ENCODE assay signal across 9 mouse cellular contexts in genomic region chr19:10341152-10341551, GRCm38 (mm10). TPM values are rescaled to one million over a fixed set of nuclear protein-coding genes. Genes with fewer than 3 reads are reported as not detected.
DNase-seq lines count a peak whose midpoint lies in the region; ATAC-seq and TF ChIP-seq lines count a peak whose summit lies in the region.
"Had no signal": no experiment of that assay in that cellular context is flagged by ENCODE, and none has a peak within 500 bp of the region (broad histone marks: within the 10 kb centered on the region; RNA-seq: fewer than 3 reads in every experiment).

No protein-coding gene starts in this region.

- no peak overlapping the region for H3K9ac ChIP-seq in kidney, embryonic 15.5 days
- no peak overlapping the region for H3K9ac ChIP-seq in heart, embryonic 14.5 days (ENCODE audit: low read length)
- H3K9ac ChIP-seq in neural tube, embryonic 11.5 days (ENCODE audit: low read length) = no peak overlapping the region
- H3K9ac ChIP-seq: embryonic facial prominence, embryonic 15.5 days had no signal

- H3K27ac ChIP-seq in kidney, embryonic 15.5 days = no peak overlapping the region
- no peak overlapping the region for H3K27ac ChIP-seq in cortical plate, adult 2 months (ENCODE audit: insufficient read depth, low read length)
- H3K27ac ChIP-seq in heart, embryonic 14.5 days (replicated peaks in 1 of 2; ENCODE audit: control insufficient read depth in 1 of 2, insufficient read depth in 1 of 2, low read depth in 2 of 2, low read length in 2 of 2) = peak overlapping the region; percentile 19 to 89; a peak in 3 of 4 replicates
- H3K27ac ChIP-seq in neural tube, embryonic 11.5 days (ENCODE audit: low read depth, low read length) = no peak overlapping the region
- H3K27ac ChIP-seq: embryonic facial prominence, embryonic 15.5 days had no signal

- TF ChIP-seq POLR2A in cortical plate, adult 2 months (IDR thresholded peaks at IDR 0.05; ENCODE audit: extremely low read depth, insufficient read depth, low read length) = no peak

- H3K36me3 ChIP-seq in kidney, embryonic 15.5 days = no peaks in the 10 kb centered on the region
- H3K36me3 ChIP-seq in heart, embryonic 14.5 days (ENCODE audit: control insufficient read depth, insufficient read depth, low read length) = no peaks in the 10 kb centered on the region
- no peaks in the 10 kb centered on the region; the same call in 1 of the 2 replicates for H3K36me3 ChIP-seq in neural tube, embryonic 11.5 days (ENCODE audit: control insufficient read depth, insufficient read depth, low read length)
- H3K36me3 ChIP-seq: embryonic facial prominence, embryonic 15.5 days had no signal

- WGBS in kidney, embryonic 15.5 days = 21% methylated on average over 11 of the region's 11 CpGs
- WGBS in heart, embryonic 14.5 days = 17% methylated on average over 11 of the region's 11 CpGs
- WGBS in neural tube, embryonic 11.5 days = 18% methylated on average over 11 of the region's 11 CpGs

- H3K9me3 ChIP-seq in kidney, embryonic 15.5 days (replicated peaks) = no peaks in the 10 kb centered on the region
- H3K9me3 ChIP-seq in heart, embryonic 14.5 days (ENCODE audit: control insufficient read depth, low read length) = no peaks in the 10 kb centered on the region
- H3K9me3 ChIP-seq in neural tube, embryonic 11.5 days (ENCODE audit: control insufficient read depth, low read length) = no peaks in the 10 kb centered on the region
- H3K9me3 ChIP-seq: embryonic facial prominence, embryonic 15.5 days had no signal

- H3K27me3 ChIP-seq in kidney, embryonic 15.5 days = peaks cover 35% of the 10 kb centered on the region
- H3K27me3 ChIP-seq in heart, embryonic 14.5 days (ENCODE audit: control insufficient read depth, insufficient read depth, low read length) = peaks cover 30% of the 10 kb centered on the region
- no peaks in the 10 kb centered on the region for H3K27me3 ChIP-seq in neural tube, embryonic 11.5 days (ENCODE audit: control insufficient read depth, insufficient read depth, low read length)

- H3K4me1 ChIP-seq in kidney, embryonic 15.5 days = peaks cover 12% of the 10 kb centered on the region
- H3K4me1 ChIP-seq in cortical plate, adult 2 months (ENCODE audit: control insufficient read depth, insufficient read depth, low read length) = peaks cover 5% of the 10 kb centered on the region; the same call in 1 of the 2 replicates
- H3K4me1 ChIP-seq in heart, embryonic 14.5 days (ENCODE audit: control insufficient read depth in 2 of 2, insufficient read depth in 2 of 2, low read length in 2 of 2) = peaks cover 13 to 18% of the 10 kb centered on the region in 2 experiments
- no peaks in the 10 kb centered on the region for H3K4me1 ChIP-seq in neural tube, embryonic 11.5 days (ENCODE audit: control insufficient read depth, insufficient read depth, low read length)

- intact Hi-C loops in left cerebral cortex, postnatal 36 days (cut with DNase I) = loop anchor here (2.0 kb wide), 1 partner anchor 48 kb away; the partner anchor contains the start of gene Syt7

- peak; percentile 81 for TF ChIP-seq CTCF in cortical plate, adult 2 months (IDR thresholded peaks at IDR 0.05; ENCODE audit: extremely low read depth, insufficient read depth, low read length)

- no peak overlapping the region for H3K4me3 ChIP-seq in kidney, embryonic 15.5 days (replicated peaks)
- no peak overlapping the region for H3K4me3 ChIP-seq in cortical plate, adult 2 months (ENCODE audit: insufficient read depth, low read length)
- no peak overlapping the region for H3K4me3 ChIP-seq in heart, embryonic 14.5 days (ENCODE audit: control insufficient read depth in 1 of 2, insufficient read depth in 1 of 2, low read depth in 1 of 2, low read length in 2 of 2)
- H3K4me3 ChIP-seq in neural tube, embryonic 11.5 days (ENCODE audit: low read depth, low read length) = no peak overlapping the region
- H3K4me3 ChIP-seq: embryonic facial prominence, embryonic 15.5 days had no signal

- DNase-seq in kidney, adult 9 months = peak; percentile 23
- peak; percentile 67 for DNase-seq in R1 (ENCODE audit: low read depth, low spot score)
- DNase-seq in left cerebral cortex, postnatal 36 days (ENCODE audit: low spot score in 2 of 2) = peak; percentile 47 to 59
- DNase-seq in neural tube, embryonic 11.5 days (ENCODE audit: low spot score) = peak; percentile 81

- no peak for ATAC-seq in kidney, embryonic 15.5 days (replicated peaks; ENCODE audit: low FRiP score)
- no peak for ATAC-seq in heart, embryonic 14.5 days (ENCODE audit: insufficient number of reproducible peaks, insufficient read depth, low FRiP score, low read depth)
- peak; percentile 42; the same call in 1 of the 2 replicates for ATAC-seq in neural tube, embryonic 11.5 days (ENCODE audit: insufficient read depth, low FRiP score, low TSS enrichment)
- ATAC-seq in granulocyte monocyte progenitor cell, adult 5-6 weeks (replicated peaks; ENCODE audit: poor library complexity, severe bottlenecking) = no peak; the same call in 1 of the 2 replicates

- H3K4me2 ChIP-seq in kidney, embryonic 15.5 days = no peak overlapping the region
- no peak overlapping the region for H3K4me2 ChIP-seq in heart, embryonic 14.5 days (ENCODE audit: low read length)
- no peak overlapping the region for H3K4me2 ChIP-seq in neural tube, embryonic 11.5 days (ENCODE audit: low read depth)
- H3K4me2 ChIP-seq: embryonic facial prominence, embryonic 15.5 days had no signal

RNA-seq across cellular contexts. Expression of gene Dagla, which starts 36.5 kb away (rescaled TPM):
- polyA plus RNA-seq in kidney, embryonic 15.5 days (2015; fragmentation: Nextera tagmentation; extraction: Ambion mirVana) = 3.1 and 3.7 TPM in 2 replicates
- polyA plus RNA-seq in cortical plate, adult 2 months (2012; rRNA removed) = 69.9 and 75.1 TPM in 2 replicates
- polyA plus RNA-seq in heart, embryonic 14.5 days (2014; fragmentation: Nextera tagmentation; extraction: Ambion mirVana) = 0.65 and 0.82 TPM in 2 replicates
- total RNA-seq in left cerebral cortex, postnatal 36 days (2021) = 10 to 100 TPM; 92.4 to 94.3 TPM
- polyA plus RNA-seq in neural tube, embryonic 11.5 days (2014; fragmentation: Nextera tagmentation; extraction: Ambion mirVana) = 3.2 and 3.4 TPM in 2 replicates
- total RNA-seq in granulocyte monocyte progenitor cell, adult 5-6 weeks (2014; fragmentation: Nextera tagmentation) = 0.26 TPM in 1 of 2 replicates, not detected in the other
- total RNA-seq in granulocyte monocyte progenitor cell, adult 5-6 weeks (2017) = not detected in 2 replicates

RNA-seq across cellular contexts. Expression of gene Syt7, which starts 47.7 kb away (rescaled TPM):
- 1.5 and 2.3 TPM in 2 replicates for polyA plus RNA-seq in kidney, embryonic 15.5 days (2015; fragmentation: Nextera tagmentation; extraction: Ambion mirVana)
- polyA plus RNA-seq in cortical plate, adult 2 months (2012; rRNA removed) = 213 and 252 TPM in 2 replicates
- 0.67 and 0.92 TPM in 2 replicates for polyA plus RNA-seq in heart, embryonic 14.5 days (2014; fragmentation: Nextera tagmentation; extraction: Ambion mirVana)
- total RNA-seq in left cerebral cortex, postnatal 36 days (2021) = 100 to 1,000 TPM; 331 to 365 TPM
- polyA plus RNA-seq in neural tube, embryonic 11.5 days (2014; fragmentation: Nextera tagmentation; extraction: Ambion mirVana) = 3.7 and 4.7 TPM in 2 replicates
- not detected in 2 replicates for total RNA-seq in granulocyte monocyte progenitor cell, adult 5-6 weeks (2014; fragmentation: Nextera tagmentation)
- not detected in 2 replicates for total RNA-seq in granulocyte monocyte progenitor cell, adult 5-6 weeks (2017)

Comparison
In these comparisons a context has a peak if more than half of its experiments do, and no peak if none do; other contexts are left out.
1. DNase-seq: peak in every context shown above with its lines; median percentile 81 in neural tube, embryonic 11.5 days; 67 in R1; 53 in left cerebral cortex, postnatal 36 days; 23 in kidney, adult 9 months.
2. H3K27ac ChIP-seq: peak in heart, embryonic 14.5 days (2 of 2); none in kidney, embryonic 15.5 days (single experiment), cortical plate, adult 2 months (single experiment) and neural tube, embryonic 11.5 days (single experiment).
3. RNA of gene Dagla, which starts 36.5 kb away (polyA plus RNA-seq): 69.9 to 75.1 TPM in cortical plate, adult 2 months; 3.1 to 3.7 TPM in kidney, embryonic 15.5 days, 3.2 to 3.4 TPM in neural tube, embryonic 11.5 days and 0.65 to 0.82 TPM in heart, embryonic 14.5 days; every median in the first group is over 10 times any median in the second.
4. RNA of gene Syt7, which starts 47.7 kb away (polyA plus RNA-seq): 213 to 252 TPM in cortical plate, adult 2 months; 3.7 to 4.7 TPM in neural tube, embryonic 11.5 days, 1.5 to 2.3 TPM in kidney, embryonic 15.5 days and 0.67 to 0.92 TPM in heart, embryonic 14.5 days; every median in the first group is over 10 times any median in the second.